Mouse (Mus musculus) cerebellum, postnatal 36 days (tissue): ENCODE results near the gene Ap5s1.
"Not testable (repeated sequence)": the region's sequence is repeated elsewhere in the genome, so short reads cannot be mapped to it uniquely, and the experiment has no call there.

ENCODE experiments used
- DNase-seq, 2 experiments: peaks; one replicate each; pipeline ENCODE4 v3.0.0; 2021 to 2022; ENCODE audit warnings: mixed read lengths in 2 of 2

Gene Ap5s1

DNA sequence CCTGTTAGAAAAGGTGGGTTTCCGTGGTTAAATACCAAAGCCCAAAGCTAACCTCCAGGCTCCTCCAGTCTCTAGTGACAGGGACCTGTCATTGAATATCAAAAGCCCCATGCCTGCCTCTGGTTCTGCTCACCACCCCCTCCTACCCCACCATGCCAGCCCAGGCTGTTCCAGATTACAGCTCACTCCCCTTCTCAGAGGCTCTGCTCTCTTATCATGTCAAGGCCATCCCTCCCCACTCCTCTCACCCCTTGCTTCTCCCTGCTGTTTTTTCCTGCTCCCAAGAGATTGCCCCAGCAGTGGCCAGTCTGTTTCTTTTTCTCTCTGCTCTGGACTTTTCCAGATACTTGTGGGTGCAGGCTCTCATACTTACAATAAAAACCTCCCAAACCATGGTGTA is 16.7 kb downstream of the Ap5s1 start:
- no peak for DNase-seq

- DNase-seq = no peak
These were observed 18.3 kb downstream of the Ap5s1 start for GRCm38 (mm10) chr2:131225178-131225577.

DNA sequence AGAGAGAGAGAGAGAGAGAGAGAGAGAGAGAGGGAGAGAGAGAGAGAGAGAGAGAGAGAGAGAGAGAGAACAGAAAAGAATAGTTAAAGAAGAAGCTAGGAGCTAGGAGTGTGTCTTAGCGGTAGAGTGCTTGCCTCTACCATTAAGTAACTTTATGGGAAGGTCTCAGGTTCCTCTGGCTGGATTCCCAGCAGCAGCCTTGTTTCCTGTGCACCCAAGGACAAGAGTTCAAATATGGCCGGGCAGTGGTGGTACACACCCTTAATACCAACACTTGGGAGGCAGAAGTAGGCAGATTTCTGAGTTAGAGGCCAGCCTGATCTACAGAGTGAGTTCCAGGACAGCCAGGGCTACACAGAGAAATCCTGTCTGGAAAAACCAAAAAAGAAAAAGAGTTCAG is 19.8 kb downstream of the Ap5s1 start:
- DNase-seq = not testable (repeated sequence)

GRCm38 (mm10) chr2:131227243-131227642 is 20.4 kb downstream of the Ap5s1 start:
- DNase-seq = no peak

GRCm38 (mm10) chr2:131232558-131232957 is 25.7 kb downstream of the Ap5s1 start:
- no peak for DNase-seq

DNA sequence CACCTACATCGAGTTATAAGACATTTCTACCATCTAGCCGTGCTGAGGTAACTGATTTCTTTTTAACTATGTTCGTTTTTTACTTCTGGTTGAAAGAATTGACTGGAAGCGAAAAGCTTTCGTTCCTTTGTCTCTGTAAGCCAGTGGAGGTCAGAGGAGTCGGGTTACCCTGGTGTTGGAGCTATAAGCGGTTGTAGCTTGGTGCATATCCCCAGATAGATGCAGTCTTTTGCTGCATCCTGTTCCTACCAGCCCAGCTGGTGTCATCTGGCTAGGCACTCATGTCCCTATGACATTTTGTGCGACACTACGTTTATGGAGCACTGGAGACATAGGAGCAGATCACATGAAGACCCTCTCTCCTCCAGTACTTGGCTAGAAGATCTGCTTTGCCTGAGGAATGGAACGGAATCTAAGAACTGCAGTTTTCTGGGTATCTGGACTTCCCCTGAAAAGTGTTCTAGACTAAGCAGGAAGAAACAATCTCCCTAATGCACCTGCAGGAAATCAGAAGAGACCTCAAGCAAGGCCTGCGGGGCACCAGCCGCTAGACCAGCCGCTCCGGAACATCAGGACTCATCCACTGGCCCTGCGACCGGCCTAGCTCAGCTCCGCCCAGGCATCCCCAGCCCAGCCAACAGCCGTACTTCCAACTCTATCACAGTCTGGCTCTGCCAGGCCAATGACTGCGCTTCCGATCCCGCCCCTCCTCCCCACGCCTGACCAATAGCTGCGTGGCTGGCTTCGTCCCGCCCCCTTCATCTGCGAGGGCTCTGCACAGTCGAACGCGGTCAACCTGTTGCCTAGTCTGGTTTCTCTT is 26.6 kb downstream of the Ap5s1 start, which contains the start of gene Mavs:
Mavs (plus strand) TSS at position 757 of the 820 bp plus-strand sequence.
- DNase-seq = peak; percentile 88 to 92

- DNase-seq = no peak
These were observed 27.3 kb downstream of the Ap5s1 start for GRCm38 (mm10) chr2:131234127-131234650.

GRCm38 (mm10) chr2:131234970-131235635 is 28.2 kb downstream of the Ap5s1 start:
- no peak for DNase-seq

GRCm38 (mm10) chr2:131242180-131242579 is 35.3 kb downstream of the Ap5s1 start:
- no peak for DNase-seq

- no peak for DNase-seq
These were observed 36.1 kb downstream of the Ap5s1 start for GRCm38 (mm10) chr2:131242929-131243328.

DNA sequence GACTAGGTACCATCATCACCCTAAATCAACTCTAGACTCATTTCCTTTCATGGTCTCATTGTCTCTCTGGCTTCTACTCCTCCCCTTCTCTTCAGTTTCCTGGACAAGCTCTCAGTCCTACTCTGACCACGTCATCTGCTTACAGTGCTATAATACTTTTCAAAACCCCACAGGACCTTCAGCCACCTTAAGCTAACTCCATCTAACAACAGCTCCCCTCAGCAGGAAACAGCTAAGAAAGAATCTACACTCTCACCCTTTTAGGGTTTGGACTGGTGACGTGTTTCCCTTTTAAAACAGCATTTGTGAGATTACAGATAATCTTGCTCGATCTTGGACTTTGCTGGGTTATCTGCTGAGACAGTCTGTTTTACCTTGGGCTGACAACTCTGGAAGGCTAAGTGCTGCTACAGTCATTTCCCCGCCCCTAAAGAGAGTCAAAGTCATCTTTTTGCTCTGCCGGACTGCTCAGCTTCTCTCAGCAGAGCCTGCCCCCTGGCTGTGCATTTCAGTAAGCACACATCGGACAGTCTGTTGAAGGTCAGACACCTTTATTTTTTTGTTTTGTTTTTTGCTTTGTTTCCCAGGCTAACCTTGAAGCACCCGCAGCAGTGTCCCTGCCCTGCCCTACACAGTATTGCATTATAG is 46.9 kb downstream of the Ap5s1 start:
- peak; percentile 40 to 45 for DNase-seq

DNA sequence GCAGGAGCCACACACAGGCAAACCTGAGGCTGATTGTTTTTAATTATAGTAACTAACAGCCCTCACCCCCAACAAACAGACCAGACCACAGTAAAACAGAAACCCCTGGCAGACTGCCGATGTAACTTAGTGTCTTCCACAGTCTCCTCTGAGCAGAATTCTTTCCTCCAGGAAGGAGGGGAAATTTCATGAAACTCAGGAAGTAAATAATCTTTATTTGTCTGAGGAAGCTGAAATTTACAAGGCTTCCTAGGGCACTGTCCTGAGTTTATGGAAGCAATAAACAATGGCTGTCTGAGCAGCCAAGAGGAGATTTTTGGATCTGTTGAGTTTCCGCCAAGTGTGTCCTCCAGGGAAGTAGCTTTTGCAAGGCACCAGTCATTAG is 47.4 kb downstream of the Ap5s1 start:
- DNase-seq = no peak

- DNase-seq = no peak
These were observed 48.9 kb downstream of the Ap5s1 start for GRCm38 (mm10) chr2:131255738-131256137.

- DNase-seq = no peak
These were observed 51.8 kb downstream of the Ap5s1 start for GRCm38 (mm10) chr2:131258693-131259092.

DNA sequence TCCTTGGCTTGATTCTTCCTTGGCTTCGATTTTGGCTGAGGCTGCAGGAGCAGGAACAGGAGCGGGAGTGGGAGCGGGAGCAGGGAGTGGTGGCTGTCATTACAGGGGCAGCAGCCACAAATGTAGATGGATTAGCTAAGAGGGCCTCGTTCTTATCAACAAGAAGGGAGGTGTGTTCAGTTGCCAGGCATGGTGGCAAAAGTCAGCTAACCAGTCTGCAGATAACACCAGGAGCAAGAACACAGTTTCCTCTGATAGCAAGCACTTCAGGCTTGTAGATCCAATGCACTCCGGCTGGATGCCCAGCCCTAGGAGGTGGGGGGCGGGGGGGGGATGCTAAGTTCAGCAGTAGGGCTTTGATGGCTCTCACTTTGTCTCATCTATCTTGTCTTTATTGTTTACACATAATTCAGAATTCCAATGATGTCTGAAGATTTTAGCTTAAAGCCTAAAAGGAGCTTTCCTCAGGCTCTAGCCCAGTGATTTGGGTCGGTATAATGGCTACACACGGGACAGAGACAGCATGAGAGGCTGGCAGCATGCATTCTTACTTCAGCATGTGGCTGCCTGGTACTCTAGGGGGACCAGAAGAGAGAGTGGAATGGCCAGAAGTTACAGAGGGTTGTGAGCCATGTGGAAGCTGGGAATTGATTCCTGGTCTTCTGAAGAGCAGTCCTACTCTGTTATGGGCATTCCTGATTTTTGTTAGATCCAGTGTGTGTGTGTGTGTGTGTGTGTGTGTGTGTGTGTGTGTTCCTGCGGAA is 53.8 kb downstream of the Ap5s1 start:
- no peak for DNase-seq

GRCm38 (mm10) chr2:131261481-131262212 is 54.8 kb downstream of the Ap5s1 start:
- peak in 1 of 2 experiments; percentile 3 for DNase-seq

DNA sequence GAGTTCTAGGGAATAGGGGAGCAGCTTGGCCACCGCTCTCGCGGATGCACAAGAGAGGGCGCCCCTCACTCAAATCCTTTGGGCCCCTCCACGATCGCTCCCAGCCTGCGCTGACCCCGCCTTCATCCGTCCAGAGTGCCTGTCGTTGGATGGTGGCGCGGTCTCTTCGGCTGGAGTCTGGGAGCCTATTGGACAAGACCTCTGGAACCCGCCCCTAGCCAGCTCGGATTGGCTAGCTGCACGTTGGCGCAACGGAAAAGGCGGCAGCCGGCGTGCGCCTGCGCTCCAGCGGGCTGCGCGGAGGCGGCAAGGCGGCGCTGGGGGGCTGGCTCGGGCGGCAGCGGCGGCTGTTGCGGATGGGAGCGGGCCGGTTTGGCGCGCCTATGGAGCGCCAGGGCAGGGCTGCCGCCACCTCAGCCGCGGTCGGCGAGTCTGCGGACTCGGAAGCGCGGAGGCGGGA is 55.4 kb downstream of the Ap5s1 start, which contains the start of gene Pank2:
Pank2 (plus strand) TSS at position 283 of the 460 bp plus-strand sequence.
- peak; percentile 97 to 98 for DNase-seq
